Mouse (Mus musculus): Measurements from ENCODE around the gene Jhy.
A peak's percentile ranks its signal among the peaks of the same experiment; 100 is the strongest.

The Jhy gene

DNA sequence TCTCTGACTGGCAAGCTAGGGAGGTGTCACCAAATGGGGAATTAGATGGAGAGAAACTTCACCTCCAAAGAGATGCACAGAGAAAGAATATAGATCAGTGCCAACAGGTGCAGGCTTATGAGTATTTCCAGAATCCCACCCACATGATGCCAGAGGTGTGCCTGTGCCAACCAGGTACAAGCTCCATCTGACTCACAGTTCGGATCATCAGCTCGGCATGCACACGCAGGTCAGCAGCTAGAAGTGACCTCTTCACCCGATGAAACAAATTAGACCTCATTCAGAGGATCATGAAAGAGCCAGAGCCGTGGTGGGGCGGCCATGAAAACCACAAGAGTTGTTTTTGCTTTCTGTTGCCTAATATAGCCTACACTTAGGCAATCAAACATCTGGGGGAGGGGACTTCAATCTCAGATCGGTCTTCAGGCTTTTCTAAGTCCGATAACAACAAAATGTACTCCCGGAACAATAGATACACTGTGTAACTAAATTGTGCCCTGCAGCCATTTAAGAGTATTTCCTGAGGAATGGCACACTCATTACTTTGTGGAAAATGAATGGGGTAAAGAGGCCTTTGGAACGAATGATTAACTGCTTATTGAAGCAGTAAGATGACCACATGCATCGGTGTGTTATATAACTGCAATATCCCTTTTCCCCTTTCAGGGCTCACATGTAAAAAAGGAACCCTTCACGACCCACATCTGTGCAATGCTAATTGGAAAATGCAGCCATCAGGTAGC, 45.9 kb downstream of the Jhy start:
- peak in 1 of 2 experiments; percentile 0 for DNase-seq

DNA sequence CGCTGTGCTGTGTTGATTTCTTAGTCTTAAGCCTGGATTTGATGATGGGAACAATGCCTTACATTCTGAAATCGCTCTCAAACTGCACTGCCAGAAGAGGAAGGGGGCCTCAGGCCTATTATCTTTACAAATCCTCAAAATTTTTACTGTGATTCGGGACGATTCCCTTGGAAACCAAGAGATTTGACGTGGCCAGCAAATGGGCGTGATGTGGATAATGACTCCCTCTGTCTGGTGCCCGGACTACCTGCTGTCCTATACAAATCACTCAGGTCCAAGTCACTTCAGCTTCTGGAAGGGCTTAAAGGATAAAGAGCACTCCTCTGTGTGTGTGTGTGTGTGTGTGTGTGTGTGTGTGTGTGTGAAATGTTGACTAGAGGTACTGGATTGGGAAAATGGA, 55.0 kb downstream of the Jhy start:
- no peak for DNase-seq

GRCm38 (mm10) chr9:40908411-40908810, 55.5 kb downstream of the Jhy start:
- DNase-seq, result no peak

DNA sequence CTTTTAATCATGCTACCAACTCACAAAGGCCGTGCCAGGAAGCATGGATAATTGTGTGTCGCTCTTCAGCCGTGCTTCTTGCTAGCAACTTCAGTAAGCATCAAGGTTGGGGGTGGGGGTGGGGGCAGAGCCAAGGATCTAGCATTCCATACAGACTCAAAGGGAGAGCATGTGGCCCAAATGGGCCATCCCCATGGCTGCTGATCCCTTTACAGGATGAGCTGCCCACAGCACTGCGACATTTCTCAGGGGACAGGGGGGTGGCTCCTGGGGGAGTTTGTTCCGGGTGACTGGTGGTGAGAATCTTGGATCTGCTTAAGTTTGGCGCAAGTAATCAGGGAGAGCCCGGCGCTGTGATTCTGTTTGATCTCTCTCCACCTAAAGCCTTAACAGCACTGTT, 56.5 kb downstream of the Jhy start:
- no peak for DNase-seq

- DNase-seq, result no peak
Measured at GRCm38 (mm10) chr9:40892456-40892855, 71.5 kb downstream of the Jhy start.

DNA sequence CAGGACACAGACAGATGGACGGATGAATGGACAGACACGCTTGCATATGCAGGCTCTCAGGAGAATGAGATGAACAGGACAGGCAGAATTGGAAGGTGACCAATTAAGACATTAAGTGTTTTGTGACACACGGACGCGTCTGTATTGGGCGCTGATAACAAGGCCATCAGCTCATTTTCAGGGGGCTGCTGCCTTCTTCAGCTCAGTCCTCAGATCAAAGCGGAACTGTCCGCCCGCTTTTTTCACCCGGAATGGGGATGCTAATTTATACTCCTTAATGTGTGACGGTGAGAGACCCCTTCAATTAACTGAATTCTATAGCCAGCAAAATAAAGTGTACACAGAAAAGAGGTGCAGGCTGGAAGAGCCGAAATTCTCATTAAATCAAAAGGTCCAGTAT, 74.5 kb downstream of the Jhy start:
- DNase-seq, result no peak

- no peak for DNase-seq
Measured at GRCm38 (mm10) chr9:40885669-40886068, 78.2 kb downstream of the Jhy start.

DNA sequence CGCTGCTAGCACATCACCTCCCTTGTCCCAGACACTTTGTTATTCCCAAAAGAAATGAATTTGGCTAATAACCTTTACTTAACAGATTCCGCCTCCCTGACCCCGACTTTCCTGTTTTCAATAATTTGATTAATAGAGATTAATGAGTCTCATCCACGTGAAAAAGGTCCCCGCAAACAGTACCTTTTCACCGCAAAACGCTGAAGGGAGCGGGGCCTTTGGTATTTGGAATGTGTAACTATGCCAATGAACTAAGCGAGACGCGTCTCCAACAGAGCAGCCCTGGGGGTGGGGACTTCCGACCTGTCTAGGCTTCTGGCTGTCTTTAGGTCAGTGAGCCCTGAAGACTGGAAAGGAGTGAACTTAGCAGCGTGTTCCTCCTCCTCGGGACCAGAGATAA, 84.9 kb downstream of the Jhy start:
- no peak for DNase-seq

DNA sequence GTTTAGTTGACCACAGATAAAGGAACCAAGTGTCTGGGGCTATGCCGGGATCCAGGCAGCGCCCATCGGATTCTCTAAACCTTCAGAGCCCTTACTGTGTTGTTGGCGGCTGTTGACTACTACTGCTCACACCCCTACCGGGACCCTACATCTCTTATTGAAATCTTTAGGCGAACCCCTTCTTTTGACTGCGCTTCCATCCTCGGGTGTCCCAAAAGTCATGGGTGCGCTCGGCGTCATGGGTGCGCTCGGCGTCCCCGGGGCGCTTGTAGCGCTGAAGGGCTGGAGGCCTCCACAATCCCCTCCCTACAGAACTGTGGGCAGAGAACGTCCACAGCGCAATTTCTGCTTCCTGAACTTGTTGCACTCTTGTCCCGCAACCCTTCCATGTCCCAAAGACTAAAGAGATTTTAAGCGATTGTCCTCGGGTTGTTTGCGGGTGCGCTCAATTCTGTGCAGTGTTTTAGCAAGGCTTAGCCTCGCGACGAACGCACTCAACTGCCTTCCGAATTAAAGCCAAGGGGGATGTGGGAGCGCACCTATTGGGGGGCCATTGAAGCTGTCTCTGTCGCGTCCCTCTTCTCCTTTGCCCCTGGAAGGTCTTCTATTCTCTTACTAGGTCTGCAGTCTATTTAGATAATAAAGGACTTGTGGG, 85.5 kb downstream of the Jhy start:
- no peak for DNase-seq

GRCm38 (mm10) chr9:40877881-40878235, 86.1 kb downstream of the Jhy start:
- peak in 1 of 2 experiments; percentile 7 for DNase-seq

DNA sequence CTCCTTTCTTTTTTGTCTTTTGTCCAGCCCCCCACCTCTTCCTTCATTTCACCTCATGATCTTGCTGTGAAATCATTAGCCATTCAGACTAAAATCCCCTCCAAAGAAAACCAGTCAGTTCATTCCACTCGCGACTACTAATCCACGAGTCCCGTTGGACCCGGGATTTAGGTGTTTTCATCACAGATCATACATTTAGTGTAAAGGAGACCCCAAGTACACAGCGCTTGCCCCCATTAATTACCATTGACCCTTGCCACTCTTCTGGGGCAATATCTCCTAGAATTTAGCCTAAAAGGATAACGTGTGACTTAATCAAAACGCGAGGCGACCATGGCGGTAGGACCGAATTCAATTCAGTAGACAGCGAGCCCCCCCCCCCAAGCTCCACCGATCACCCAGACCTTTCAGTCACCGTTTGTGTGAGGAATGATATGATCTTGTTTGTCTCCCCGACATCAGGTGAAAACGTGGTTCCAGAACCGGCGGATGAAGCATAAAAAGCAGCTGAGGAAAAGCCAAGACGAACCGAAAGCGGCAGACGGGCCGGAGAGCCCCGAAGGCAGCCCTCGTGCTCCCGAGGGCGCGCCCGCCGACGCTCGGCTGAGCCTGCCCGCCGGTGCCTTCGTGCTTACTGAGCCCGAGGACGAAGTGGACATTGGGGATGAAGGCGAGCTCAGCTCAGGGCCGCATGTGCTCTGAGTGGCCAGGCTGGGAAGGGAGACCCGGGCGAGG, 86.6 kb downstream of the Jhy start:
- DNase-seq, result no peak

DNA sequence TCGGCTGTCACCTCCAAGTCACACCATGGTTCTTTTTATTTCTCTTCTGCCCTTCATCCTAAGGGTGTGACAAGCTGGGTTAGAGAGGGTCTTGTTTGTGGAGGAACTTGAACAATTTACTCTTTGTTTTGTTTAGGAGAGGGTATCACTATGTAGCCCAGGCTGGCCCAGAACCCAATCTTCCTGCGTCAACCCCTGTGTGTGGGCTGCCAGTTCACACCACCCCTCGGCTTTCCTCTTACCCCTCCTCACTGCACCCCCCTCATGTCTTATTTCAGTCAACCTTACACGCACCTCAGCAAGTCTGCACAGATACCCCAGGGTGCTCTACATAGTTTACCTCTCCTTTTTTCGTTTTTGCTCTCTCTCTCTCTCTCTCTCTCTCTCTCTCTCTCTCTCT, 87.2 kb downstream of the Jhy start:
- no peak for DNase-seq

DNA sequence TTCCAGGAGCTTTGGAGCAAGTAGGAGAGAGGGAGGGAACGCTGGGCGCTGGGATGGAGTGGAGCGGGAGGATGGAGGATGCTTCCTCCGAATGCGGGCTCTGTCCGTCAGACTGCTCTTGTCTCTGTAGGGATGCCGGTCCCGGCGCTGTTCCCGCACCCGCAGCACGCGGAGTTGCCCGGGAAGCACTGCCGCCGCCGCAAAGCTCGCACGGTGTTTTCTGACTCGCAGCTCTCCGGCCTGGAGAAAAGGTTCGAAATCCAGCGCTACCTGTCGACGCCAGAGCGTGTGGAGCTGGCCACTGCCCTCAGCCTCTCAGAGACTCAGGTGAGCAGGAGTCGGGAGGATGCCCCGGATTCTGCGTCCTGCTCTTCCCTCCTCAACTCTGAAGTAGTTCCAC, 87.8 kb downstream of the Jhy start:
- DNase-seq, result no peak

GRCm38 (mm10) chr9:40875431-40875830, 88.5 kb downstream of the Jhy start:
- DNase-seq, result no peak

- DNase-seq, result no peak
Measured at GRCm38 (mm10) chr9:40874961-40875360, 89.0 kb downstream of the Jhy start.

- DNase-seq, result peak; percentile 29 to 70
Measured at GRCm38 (mm10) chr9:40873556-40874470, 90.1 kb downstream of the Jhy start, which contains the start of gene Bsx. Gene Bsx (plus strand): TSS chr9:40874127.

- peak in 1 of 2 experiments; percentile 30 for DNase-seq
Measured at GRCm38 (mm10) chr9:40872156-40872478, 91.8 kb downstream of the Jhy start.

- no peak for DNase-seq
Measured at GRCm38 (mm10) chr9:40871369-40872155, 92.4 kb downstream of the Jhy start.

- DNase-seq, result no peak
Measured at GRCm38 (mm10) chr9:40870331-40870730, 93.6 kb downstream of the Jhy start.

DNA sequence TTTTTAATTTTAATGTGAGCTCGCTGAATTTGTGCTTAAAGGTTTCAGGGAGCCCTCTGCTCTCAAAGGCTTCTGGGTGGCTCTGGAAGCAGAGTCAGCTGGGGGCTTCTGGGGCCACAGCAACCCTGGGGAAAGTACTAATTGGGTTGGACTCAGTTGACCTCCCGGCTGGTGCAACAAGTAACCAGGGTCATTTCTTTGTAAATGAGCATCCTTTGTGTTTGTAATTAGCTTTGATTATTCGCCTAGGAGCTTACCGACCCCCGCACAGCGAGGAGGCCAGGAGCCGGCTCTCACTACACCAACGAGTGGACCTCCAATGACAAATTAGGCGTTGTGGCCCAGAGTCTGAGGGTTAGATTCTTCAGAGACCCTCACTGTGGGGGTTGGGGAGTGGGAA, 104.7 kb downstream of the Jhy start:
- DNase-seq, result no peak

- peak in 1 of 2 experiments; percentile 6 for DNase-seq
Measured at GRCm38 (mm10) chr9:40858461-40859160, 105.3 kb downstream of the Jhy start.

Measured in kidney, postnatal 36 days (tissue).